Mouse (Mus musculus): ENCODE results near the gene Pdia3. TPM values are rescaled to one million over a fixed set of nuclear protein-coding genes. Genes with fewer than 3 reads are reported as not detected.
"Not testable (repeated sequence)": the region's sequence is repeated elsewhere in the genome, so short reads cannot be mapped to it uniquely, and the experiment has no call there.

Gene Pdia3
- polyA plus RNA-seq, 1 experiment from 2014 or later = 578 TPM

- no peak overlapping the region for H3K4me3 ChIP-seq
- H3K36me3 ChIP-seq (replicated peaks) = peaks cover 10% of the 10 kb centered on the region
- H3K27ac ChIP-seq = no peak overlapping the region
- peaks cover 40% of the 10 kb centered on the region for H3K4me1 ChIP-seq
- H3K27me3 ChIP-seq (ENCODE audit: poor library complexity, severe bottlenecking) = peaks cover 13% of the 10 kb centered on the region
- WGBS = 89% methylated on average over 3 of the region's 3 CpGs
- no peak for DNase-seq (ENCODE audit: extremely low spot score, low spot score)
- no peaks in the 10 kb centered on the region for H3K9me3 ChIP-seq
Measured at GRCm38 (mm10) chr2:121447006-121447405, 33.4 kb downstream of the Pdia3 start.

- no peak for DNase-seq (ENCODE audit: extremely low spot score, low spot score)
- 20% methylated on average over 9 of the region's 9 CpGs for WGBS
- Histone ChIP-seq H3K9me3 (no peaks in the 10 kb centered on the region), H3K4me3 (peak overlapping the region; percentile 98), H3K36me3 (replicated peaks) (peaks cover 21% of the 10 kb centered on the region), H3K4me1 (peaks cover 33% of the 10 kb centered on the region), H3K27ac (peak overlapping the region; percentile 96), H3K27me3 (ENCODE audit: poor library complexity, severe bottlenecking) (peaks cover 3% of the 10 kb centered on the region)
Measured at GRCm38 (mm10) chr2:121448136-121448535, 34.6 kb downstream of the Pdia3 start.

GRCm38 (mm10) chr2:121448739-121449535 is 35.4 kb downstream of the Pdia3 start, which contains the start of gene Serf2:
Gene Serf2, plus strand, starts transcription at chr2:121449195.
- Histone ChIP-seq H3K4me1 (peaks cover 30% of the 10 kb centered on the region), H3K9me3 (no peaks in the 10 kb centered on the region), H3K27ac (peak within 1 kb of the TSS; percentile 96), H3K36me3 (replicated peaks) (peaks cover 29% of the 10 kb centered on the region), H3K4me3 (peak within 1 kb of the TSS; percentile 98), H3K27me3 (ENCODE audit: poor library complexity, severe bottlenecking) (no peaks in the 10 kb centered on the region)
- under 1% methylated on average over 71 of the region's 74 CpGs for WGBS
- peak; percentile 100 for DNase-seq (ENCODE audit: extremely low spot score, low spot score)

GRCm38 (mm10) chr2:121449545-121450011 is 36.0 kb downstream of the Pdia3 start:
- Histone ChIP-seq H3K4me3 (peak overlapping the region; percentile 98), H3K36me3 (replicated peaks) (peaks cover 36% of the 10 kb centered on the region), H3K4me1 (peaks cover 30% of the 10 kb centered on the region), H3K27ac (peak overlapping the region; percentile 96), H3K27me3 (ENCODE audit: poor library complexity, severe bottlenecking) (no peaks in the 10 kb centered on the region), H3K9me3 (no peaks in the 10 kb centered on the region)
- WGBS = under 1% methylated on average over 54 of the region's 54 CpGs
- DNase-seq (ENCODE audit: extremely low spot score, low spot score) = no peak

GRCm38 (mm10) chr2:121450093-121450492 is 36.5 kb downstream of the Pdia3 start:
- peak overlapping the region; percentile 98 for H3K4me3 ChIP-seq
- no peaks in the 10 kb centered on the region for H3K27me3 ChIP-seq (ENCODE audit: poor library complexity, severe bottlenecking)
- H3K4me1 ChIP-seq = peaks cover 30% of the 10 kb centered on the region
- 4% methylated on average over 7 of the region's 7 CpGs for WGBS
- H3K9me3 ChIP-seq = no peaks in the 10 kb centered on the region
- DNase-seq (ENCODE audit: extremely low spot score, low spot score) = no peak
- H3K36me3 ChIP-seq (replicated peaks) = peaks cover 41% of the 10 kb centered on the region
- peak overlapping the region; percentile 96 for H3K27ac ChIP-seq

GRCm38 (mm10) chr2:121452361-121452760 is 38.8 kb downstream of the Pdia3 start:
- Histone ChIP-seq H3K36me3 (replicated peaks) (peaks cover 42% of the 10 kb centered on the region), H3K4me1 (peaks cover 36% of the 10 kb centered on the region), H3K27me3 (ENCODE audit: poor library complexity, severe bottlenecking) (no peaks in the 10 kb centered on the region), H3K9me3 (no peaks in the 10 kb centered on the region), H3K27ac (no peak overlapping the region), H3K4me3 (peak overlapping the region; percentile 10; the same call in 1 of the 2 replicates)
- WGBS = 89% methylated on average over 4 of the region's 4 CpGs
- DNase-seq (ENCODE audit: extremely low spot score, low spot score) = no peak

- DNase-seq (ENCODE audit: extremely low spot score, low spot score) = no peak
- H3K36me3 ChIP-seq (replicated peaks) = peaks cover 42% of the 10 kb centered on the region
- no peaks in the 10 kb centered on the region for H3K27me3 ChIP-seq (ENCODE audit: poor library complexity, severe bottlenecking)
- peaks cover 37% of the 10 kb centered on the region for H3K4me1 ChIP-seq
- WGBS = 88% methylated on average over 4 of the region's 4 CpGs
- H3K4me3 ChIP-seq = peak within 1 kb of the TSS; percentile 10; the same call in 1 of the 2 replicates
- no peak within 1 kb of the TSS for H3K27ac ChIP-seq
- no peaks in the 10 kb centered on the region for H3K9me3 ChIP-seq
Measured at GRCm38 (mm10) chr2:121452990-121453389, 39.4 kb downstream of the Pdia3 start, which contains the start of gene Hypk. Gene Hypk, plus strand, starts transcription at chr2:121453290.

GRCm38 (mm10) chr2:121453917-121454316 is 40.3 kb downstream of the Pdia3 start:
- Histone ChIP-seq H3K4me1 (peaks cover 36% of the 10 kb centered on the region), H3K27ac (no peak overlapping the region), H3K27me3 (ENCODE audit: poor library complexity, severe bottlenecking) (no peaks in the 10 kb centered on the region), H3K4me3 (peak overlapping the region; percentile 2; the same call in 1 of the 2 replicates), H3K36me3 (replicated peaks) (peaks cover 49% of the 10 kb centered on the region), H3K9me3 (no peaks in the 10 kb centered on the region)
- 84% methylated on average over 6 of the region's 6 CpGs for WGBS
- DNase-seq (ENCODE audit: extremely low spot score, low spot score) = no peak

GRCm38 (mm10) chr2:121455534-121455933 is 42.0 kb downstream of the Pdia3 start:
- H3K27me3 ChIP-seq (ENCODE audit: poor library complexity, severe bottlenecking) = no peaks in the 10 kb centered on the region
- no peak overlapping the region for H3K27ac ChIP-seq
- no peaks in the 10 kb centered on the region for H3K9me3 ChIP-seq
- peaks cover 66% of the 10 kb centered on the region for H3K36me3 ChIP-seq (replicated peaks)
- H3K4me1 ChIP-seq = peaks cover 30% of the 10 kb centered on the region
- H3K4me3 ChIP-seq = no peak overlapping the region
- no peak for DNase-seq (ENCODE audit: extremely low spot score, low spot score)
- 77% methylated on average over 5 of the region's 5 CpGs for WGBS

GRCm38 (mm10) chr2:121456692-121457642 is 43.4 kb downstream of the Pdia3 start, which contains the start of gene Serinc4:
Gene Serinc4, minus strand, starts transcription at chr2:121456781.
- Histone ChIP-seq H3K4me3 (peak within 1 kb of the TSS; percentile 87), H3K4me1 (peaks cover 19% of the 10 kb centered on the region), H3K27me3 (ENCODE audit: poor library complexity, severe bottlenecking) (no peaks in the 10 kb centered on the region), H3K27ac (peak within 1 kb of the TSS; percentile 86), H3K36me3 (replicated peaks) (peaks cover 63% of the 10 kb centered on the region), H3K9me3 (no peaks in the 10 kb centered on the region)
- DNase-seq (ENCODE audit: extremely low spot score, low spot score) = peak; percentile 88
- WGBS = 3% methylated on average over 41 of the region's 41 CpGs

GRCm38 (mm10) chr2:121460071-121460470 is 46.5 kb downstream of the Pdia3 start:
- Histone ChIP-seq H3K4me1 (peaks cover 16% of the 10 kb centered on the region), H3K9me3 (no peaks in the 10 kb centered on the region), H3K4me3 (no peak overlapping the region), H3K27me3 (ENCODE audit: poor library complexity, severe bottlenecking) (no peaks in the 10 kb centered on the region), H3K36me3 (replicated peaks) (peaks cover 35% of the 10 kb centered on the region), H3K27ac (no peak overlapping the region)
- WGBS = 76% methylated on average over 2 of the region's 2 CpGs
- DNase-seq (ENCODE audit: extremely low spot score, low spot score) = no peak

- WGBS = 83% methylated on average over 4 of the region's 6 CpGs
- H3K27ac ChIP-seq; H3K27me3 ChIP-seq (ENCODE audit: poor library complexity, severe bottlenecking); H3K9me3 ChIP-seq; H3K4me1 ChIP-seq; H3K4me3 ChIP-seq; DNase-seq (ENCODE audit: extremely low spot score, low spot score): not testable (repeated sequence)
- peaks cover 20% of the 10 kb centered on the region for H3K36me3 ChIP-seq (replicated peaks)
Measured at GRCm38 (mm10) chr2:121468982-121469381, 55.4 kb downstream of the Pdia3 start.
